Mouse (Mus musculus): ENCODE measurements around the gene Prkd1. TPM values are rescaled to one million over a fixed set of nuclear protein-coding genes. Genes with fewer than 3 reads are reported as not detected.

The Prkd1 gene
- polyA plus RNA-seq, 1 experiment = 0.28 TPM

GRCm38 (mm10) chr12:50540793-50541192 lies 108.1 kb downstream of the Prkd1 start:
- H3K79me3 ChIP-seq (ENCODE audit: low read depth) = no peaks in the 10 kb centered on the region
- H3K79me2 ChIP-seq (ENCODE audit: control insufficient read depth, insufficient read depth) = no peaks in the 10 kb centered on the region
- TF ChIP-seq MAX (IDR thresholded peaks at IDR 0.05) = no peak
- TF ChIP-seq USF1 (IDR thresholded peaks at IDR 0.05; ENCODE audit: low read depth) = no peak
- no peak for TF ChIP-seq CEBPB (IDR thresholded peaks at IDR 0.05; ENCODE audit: low read depth)
- no peak for TF ChIP-seq CTCF (IDR thresholded peaks at IDR 0.05; ENCODE audit: control insufficient read depth, insufficient read depth, insufficient read length)
- H3K36me3 ChIP-seq (ENCODE audit: control insufficient read depth, insufficient read depth) = no peaks in the 10 kb centered on the region
- no peaks in the 10 kb centered on the region for H3K27me3 ChIP-seq (ENCODE audit: control insufficient read depth, insufficient read depth, insufficient read length)
- no peak overlapping the region for H3ac ChIP-seq (ENCODE audit: control insufficient read depth, insufficient read length, low read depth)
- H3K4me3 ChIP-seq (ENCODE audit: insufficient read depth, poor library complexity, severe bottlenecking) = no peak overlapping the region

GRCm38 (mm10) chr12:50538296-50538965 lies 110.5 kb downstream of the Prkd1 start:
- no peaks in the 10 kb centered on the region for H3K27me3 ChIP-seq (ENCODE audit: control insufficient read depth, insufficient read depth, insufficient read length)
- TF ChIP-seq MAX (IDR thresholded peaks at IDR 0.05) (no peak), USF1 (IDR thresholded peaks at IDR 0.05; ENCODE audit: low read depth) (no peak), MYOD1 (IDR thresholded peaks at IDR 0.05; ENCODE audit: control insufficient read depth, insufficient read length, low read depth) (no peak), CEBPB (IDR thresholded peaks at IDR 0.05; ENCODE audit: low read depth) (no peak), CTCF (IDR thresholded peaks at IDR 0.05; ENCODE audit: control insufficient read depth, insufficient read depth, insufficient read length) (no peak), MYOG (IDR thresholded peaks at IDR 0.05; ENCODE audit: control insufficient read depth, extremely low read depth, insufficient read length) (no peak), FOSL1 (IDR thresholded peaks at IDR 0.05; ENCODE audit: insufficient read depth, low read length, poor library complexity, severe bottlenecking) (no peak)

DNA sequence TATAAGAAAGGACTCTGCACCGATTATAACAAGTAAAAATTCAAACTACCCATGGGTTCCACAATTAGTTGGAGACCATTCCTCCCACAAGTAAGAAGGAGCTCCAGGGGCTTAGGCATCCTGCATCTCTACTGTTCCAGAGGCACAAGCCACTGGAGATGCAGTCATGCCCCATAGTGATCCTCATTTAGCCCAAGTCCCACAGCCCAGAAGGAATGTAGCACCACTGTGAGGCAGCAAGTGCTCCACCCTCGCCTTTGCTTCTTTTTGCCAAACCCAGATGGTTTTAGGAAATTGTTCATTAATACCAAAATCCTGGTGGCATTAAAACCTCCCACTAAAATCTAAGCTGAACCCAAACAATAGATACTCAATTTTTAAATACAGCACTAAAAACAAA lies 111.1 kb downstream of the Prkd1 start:
- H3K4me3 ChIP-seq (ENCODE audit: insufficient read depth, poor library complexity, severe bottlenecking) = no peak overlapping the region
- no peak for TF ChIP-seq MYOG (IDR thresholded peaks at IDR 0.05; ENCODE audit: control insufficient read depth, extremely low read depth, insufficient read length)
- no peak for TF ChIP-seq MYOD1 (IDR thresholded peaks at IDR 0.05; ENCODE audit: control insufficient read depth, insufficient read length, low read depth)
- no peak for TF ChIP-seq USF1 (IDR thresholded peaks at IDR 0.05; ENCODE audit: low read depth)
- TF ChIP-seq FOSL1 (IDR thresholded peaks at IDR 0.05; ENCODE audit: insufficient read depth, low read length, poor library complexity, severe bottlenecking) = no peak
- TF ChIP-seq CEBPB (IDR thresholded peaks at IDR 0.05; ENCODE audit: low read depth) = no peak
- no peak for TF ChIP-seq CTCF (IDR thresholded peaks at IDR 0.05; ENCODE audit: control insufficient read depth, insufficient read depth, insufficient read length)
- TF ChIP-seq MAX (IDR thresholded peaks at IDR 0.05) = no peak
- no peaks in the 10 kb centered on the region for H3K36me3 ChIP-seq (ENCODE audit: control insufficient read depth, insufficient read depth)
- H3K79me2 ChIP-seq (ENCODE audit: control insufficient read depth, insufficient read depth) = no peaks in the 10 kb centered on the region
- H3ac ChIP-seq (ENCODE audit: control insufficient read depth, insufficient read length, low read depth) = no peak overlapping the region
- H3K27me3 ChIP-seq (ENCODE audit: control insufficient read depth, insufficient read depth, insufficient read length) = no peaks in the 10 kb centered on the region
- no peaks in the 10 kb centered on the region for H3K79me3 ChIP-seq (ENCODE audit: low read depth)

More at GRCm38 (mm10) chr12:50538296-50538965, 110.5 kb downstream of the Prkd1 start:
- no peaks in the 10 kb centered on the region for H3K36me3 ChIP-seq (ENCODE audit: control insufficient read depth, insufficient read depth)
- H3K79me3 ChIP-seq (ENCODE audit: low read depth) = no peaks in the 10 kb centered on the region
- no peaks in the 10 kb centered on the region for H3K79me2 ChIP-seq (ENCODE audit: control insufficient read depth, insufficient read depth)
- H3ac ChIP-seq (ENCODE audit: control insufficient read depth, insufficient read length, low read depth) = no peak overlapping the region
- no peak overlapping the region for H3K4me3 ChIP-seq (ENCODE audit: insufficient read depth, poor library complexity, severe bottlenecking)

- no peaks in the 10 kb centered on the region for H3K36me3 ChIP-seq (ENCODE audit: control insufficient read depth, insufficient read depth)
- TF ChIP-seq FOSL1 (IDR thresholded peaks at IDR 0.05; ENCODE audit: insufficient read depth, low read length, poor library complexity, severe bottlenecking) (no peak), MYOG (IDR thresholded peaks at IDR 0.05; ENCODE audit: control insufficient read depth, extremely low read depth, insufficient read length) (no peak), CEBPB (IDR thresholded peaks at IDR 0.05; ENCODE audit: low read depth) (no peak), MYOD1 (IDR thresholded peaks at IDR 0.05; ENCODE audit: control insufficient read depth, insufficient read length, low read depth) (no peak), USF1 (IDR thresholded peaks at IDR 0.05; ENCODE audit: low read depth) (no peak), CTCF (IDR thresholded peaks at IDR 0.05; ENCODE audit: control insufficient read depth, insufficient read depth, insufficient read length) (no peak), MAX (IDR thresholded peaks at IDR 0.05) (no peak)
- H3ac ChIP-seq (ENCODE audit: control insufficient read depth, insufficient read length, low read depth) = no peak overlapping the region
- no peaks in the 10 kb centered on the region for H3K79me2 ChIP-seq (ENCODE audit: control insufficient read depth, insufficient read depth)
- no peak overlapping the region for H3K4me3 ChIP-seq (ENCODE audit: insufficient read depth, poor library complexity, severe bottlenecking)
- no peaks in the 10 kb centered on the region for H3K27me3 ChIP-seq (ENCODE audit: control insufficient read depth, insufficient read depth, insufficient read length)
- H3K79me3 ChIP-seq (ENCODE audit: low read depth) = no peaks in the 10 kb centered on the region
These were observed 111.9 kb downstream of the Prkd1 start for GRCm38 (mm10) chr12:50537006-50537405.

DNA sequence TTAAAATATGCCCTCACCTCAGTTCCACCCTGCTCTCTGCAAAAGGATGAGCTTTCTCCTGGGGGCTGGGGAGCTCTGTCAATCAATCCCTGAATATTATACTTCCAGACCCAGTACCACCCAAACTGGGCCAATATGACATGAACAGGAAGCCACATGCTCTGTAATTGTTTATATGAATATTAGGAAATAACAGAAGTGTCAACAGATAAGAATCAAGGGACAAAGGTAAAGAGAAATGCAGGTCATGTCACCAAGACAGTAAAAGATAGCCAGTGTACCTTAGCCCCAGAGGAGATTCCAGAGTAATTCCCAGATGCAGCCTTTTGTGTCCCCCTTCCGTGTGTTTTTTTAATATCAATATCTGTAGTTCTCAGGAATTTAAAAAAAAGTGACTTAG lies 120.3 kb downstream of the Prkd1 start:
- TF ChIP-seq MYOG (IDR thresholded peaks at IDR 0.05; ENCODE audit: control insufficient read depth, extremely low read depth, insufficient read length) (no peak), CTCF (IDR thresholded peaks at IDR 0.05; ENCODE audit: control insufficient read depth, insufficient read depth, insufficient read length) (no peak), CEBPB (IDR thresholded peaks at IDR 0.05; ENCODE audit: low read depth) (no peak), MYOD1 (IDR thresholded peaks at IDR 0.05; ENCODE audit: control insufficient read depth, insufficient read length, low read depth) (no peak), USF1 (IDR thresholded peaks at IDR 0.05; ENCODE audit: low read depth) (no peak), FOSL1 (IDR thresholded peaks at IDR 0.05; ENCODE audit: insufficient read depth, low read length, poor library complexity, severe bottlenecking) (no peak), MAX (IDR thresholded peaks at IDR 0.05) (no peak)
- H3K79me3 ChIP-seq (ENCODE audit: low read depth) = no peaks in the 10 kb centered on the region
- H3K36me3 ChIP-seq (ENCODE audit: control insufficient read depth, insufficient read depth) = no peaks in the 10 kb centered on the region
- H3K27me3 ChIP-seq (ENCODE audit: control insufficient read depth, insufficient read depth, insufficient read length) = no peaks in the 10 kb centered on the region
- no peak overlapping the region for H3ac ChIP-seq (ENCODE audit: control insufficient read depth, insufficient read length, low read depth)
- H3K4me3 ChIP-seq (ENCODE audit: insufficient read depth, poor library complexity, severe bottlenecking) = no peak overlapping the region
- H3K79me2 ChIP-seq (ENCODE audit: control insufficient read depth, insufficient read depth) = no peaks in the 10 kb centered on the region

- Histone ChIP-seq H3K79me3 (ENCODE audit: low read depth) (no peaks in the 10 kb centered on the region), H3K79me2 (ENCODE audit: control insufficient read depth, insufficient read depth) (no peaks in the 10 kb centered on the region), H3K36me3 (ENCODE audit: control insufficient read depth, insufficient read depth) (no peaks in the 10 kb centered on the region), H3K27me3 (ENCODE audit: control insufficient read depth, insufficient read depth, insufficient read length) (no peaks in the 10 kb centered on the region), H3ac (ENCODE audit: control insufficient read depth, insufficient read length, low read depth) (no peak overlapping the region), H3K4me3 (ENCODE audit: insufficient read depth, poor library complexity, severe bottlenecking) (no peak overlapping the region)
- TF ChIP-seq MAX (IDR thresholded peaks at IDR 0.05) (no peak), MYOD1 (IDR thresholded peaks at IDR 0.05; ENCODE audit: control insufficient read depth, insufficient read length, low read depth) (no peak), MYOG (IDR thresholded peaks at IDR 0.05; ENCODE audit: control insufficient read depth, extremely low read depth, insufficient read length) (no peak), FOSL1 (IDR thresholded peaks at IDR 0.05; ENCODE audit: insufficient read depth, low read length, poor library complexity, severe bottlenecking) (no peak), CEBPB (IDR thresholded peaks at IDR 0.05; ENCODE audit: low read depth) (no peak), USF1 (IDR thresholded peaks at IDR 0.05; ENCODE audit: low read depth) (no peak), CTCF (IDR thresholded peaks at IDR 0.05; ENCODE audit: control insufficient read depth, insufficient read depth, insufficient read length) (no peak)
These were observed 124.8 kb downstream of the Prkd1 start for GRCm38 (mm10) chr12:50524061-50524460.
